ENCODE assay signal across 34 mouse cellular contexts in genomic region chr8:3266686-3267448, GRCm38 (mm10). TPM values are rescaled to one million over a fixed set of nuclear protein-coding genes. Genes with fewer than 3 reads are reported as not detected.
DNase-seq lines count a peak whose midpoint lies in the region; ATAC-seq lines count a peak whose summit lies in the region.
"Had no signal": no experiment of that assay in that cellular context is flagged by ENCODE, and none has a peak within 500 bp of the region (broad histone marks: within the 10 kb centered on the region; RNA-seq: fewer than 3 reads in every experiment).

No protein-coding gene starts in this region.

- no peaks in the 10 kb centered on the region for H3K27me3 ChIP-seq in liver, embryonic 11.5 days (replicated peaks; ENCODE audit: control insufficient read depth, insufficient read depth, low read length)
- no peaks in the 10 kb centered on the region for H3K27me3 ChIP-seq in embryonic facial prominence, embryonic 13.5 days
- no peaks in the 10 kb centered on the region for H3K27me3 ChIP-seq in liver, embryonic 15.5 days
- H3K27me3 ChIP-seq in heart, embryonic 10.5 days (ENCODE audit: insufficient read depth, poor library complexity, severe bottlenecking) = no peaks in the 10 kb centered on the region
- H3K27me3 ChIP-seq in forebrain, embryonic 10.5 days (ENCODE audit: poor library complexity, severe bottlenecking) = no peaks in the 10 kb centered on the region
- H3K27me3 ChIP-seq: embryonic facial prominence, embryonic 15.5 days; forebrain, embryonic 13.5 days; heart, embryonic 13.5 days; hindbrain, embryonic 15.5 days; limb, embryonic 13.5 days; neural tube, embryonic 12.5 days had no signal

- ATAC-seq in liver, embryonic 11.5 days (replicated peaks; ENCODE audit: low FRiP score) = peak; percentile 63
- peak; percentile 26; the same call in 1 of the 2 replicates for ATAC-seq in embryonic facial prominence, embryonic 13.5 days (ENCODE audit: insufficient number of reproducible peaks, insufficient read depth, low FRiP score, low TSS enrichment, low read depth)
- 0 out of 2 replicates have a peak, but pooled peaks have one; percentile 26 for ATAC-seq in liver, embryonic 15.5 days (ENCODE audit: insufficient read depth)
- ATAC-seq: forebrain, embryonic 13.5 days; inflammation-experienced regulatory T-cells, adult 6 months; midbrain, embryonic 16.5 days had no signal

- H3K36me3 ChIP-seq in liver, embryonic 11.5 days (ENCODE audit: control insufficient read depth, insufficient read depth, low read length) = peaks cover 4% of the 10 kb centered on the region; the same call in 1 of the 2 replicates
- peaks cover 5% of the 10 kb centered on the region; the same call in 1 of the 2 replicates for H3K36me3 ChIP-seq in embryonic facial prominence, embryonic 13.5 days
- H3K36me3 ChIP-seq in liver, embryonic 15.5 days (replicated peaks) = peaks cover 6% of the 10 kb centered on the region; the same call in 1 of the 2 replicates
- H3K36me3 ChIP-seq in heart, embryonic 10.5 days = 0 out of 2 replicates have a peak, but pooled peaks cover 2% of the 10 kb centered on the region
- peaks cover 12% of the 10 kb centered on the region for H3K36me3 ChIP-seq in forebrain, embryonic 10.5 days (replicated peaks)
- H3K36me3 ChIP-seq: hindbrain, embryonic 15.5 days; neural tube, embryonic 12.5 days had no signal

- no peak overlapping the region for H3K4me2 ChIP-seq in liver, embryonic 11.5 days
- no peak overlapping the region for H3K4me2 ChIP-seq in embryonic facial prominence, embryonic 13.5 days
- H3K4me2 ChIP-seq in liver, embryonic 15.5 days = no peak overlapping the region
- H3K4me2 ChIP-seq: embryonic facial prominence, embryonic 15.5 days; forebrain, embryonic 13.5 days; heart, embryonic 13.5 days; hindbrain, embryonic 15.5 days; limb, embryonic 13.5 days; neural tube, embryonic 12.5 days had no signal

- no peak overlapping the region for H3K9ac ChIP-seq in liver, embryonic 11.5 days (ENCODE audit: low read depth, low read length)
- H3K9ac ChIP-seq in embryonic facial prominence, embryonic 13.5 days = no peak overlapping the region
- no peak overlapping the region for H3K9ac ChIP-seq in liver, embryonic 15.5 days
- H3K9ac ChIP-seq: embryonic facial prominence, embryonic 15.5 days; forebrain, embryonic 13.5 days; heart, embryonic 13.5 days; hindbrain, embryonic 15.5 days; limb, embryonic 13.5 days; neural tube, embryonic 12.5 days had no signal

- H3K27ac ChIP-seq in liver, embryonic 11.5 days (ENCODE audit: low read depth, low read length) = peak overlapping the region; percentile 14; the same call in 1 of the 2 replicates
- H3K27ac ChIP-seq in embryonic facial prominence, embryonic 13.5 days = no peak overlapping the region
- 0 out of 2 replicates have a peak overlapping the region, but pooled peaks have one; percentile 16 for H3K27ac ChIP-seq in liver, embryonic 15.5 days (replicated peaks)
- no peak overlapping the region for H3K27ac ChIP-seq in heart, embryonic 10.5 days
- no peak overlapping the region for H3K27ac ChIP-seq in forebrain, embryonic 10.5 days
- H3K27ac ChIP-seq: embryonic facial prominence, embryonic 15.5 days; forebrain, embryonic 13.5 days; heart, adult 2 months; heart, embryonic 13.5 days; hindbrain, embryonic 15.5 days; kidney, postnatal 0 days; limb, embryonic 13.5 days; macrophage; midbrain, embryonic 10.5 days; neural tube, embryonic 12.5 days; stomach, postnatal 0 days had no signal

- H3K4me3 ChIP-seq in liver, embryonic 11.5 days (ENCODE audit: low read depth, low read length) = no peak overlapping the region
- no peak overlapping the region for H3K4me3 ChIP-seq in embryonic facial prominence, embryonic 13.5 days
- H3K4me3 ChIP-seq in liver, embryonic 15.5 days (replicated peaks) = no peak overlapping the region
- no peak overlapping the region for H3K4me3 ChIP-seq in heart, embryonic 10.5 days
- no peak overlapping the region for H3K4me3 ChIP-seq in forebrain, embryonic 10.5 days
- H3K4me3 ChIP-seq: embryonic facial prominence, embryonic 15.5 days; forebrain, embryonic 13.5 days; heart, adult 2 months; heart, embryonic 13.5 days; hindbrain, embryonic 15.5 days; limb, embryonic 13.5 days; midbrain, embryonic 10.5 days; myocyte; neural tube, embryonic 12.5 days had no signal

- peaks cover 18% of the 10 kb centered on the region for H3K4me1 ChIP-seq in liver, embryonic 11.5 days (replicated peaks; ENCODE audit: control insufficient read depth, insufficient read depth, low read length)
- no peaks in the 10 kb centered on the region for H3K4me1 ChIP-seq in embryonic facial prominence, embryonic 13.5 days
- peaks cover 32% of the 10 kb centered on the region for H3K4me1 ChIP-seq in liver, embryonic 15.5 days (replicated peaks)
- H3K4me1 ChIP-seq in heart, embryonic 10.5 days = peaks cover 11% of the 10 kb centered on the region; the same call in 1 of the 2 replicates
- no peaks in the 10 kb centered on the region for H3K4me1 ChIP-seq in forebrain, embryonic 10.5 days
- H3K4me1 ChIP-seq: forebrain, embryonic 13.5 days; hindbrain, embryonic 15.5 days; midbrain, embryonic 10.5 days; neural tube, embryonic 12.5 days had no signal

- no peaks in the 10 kb centered on the region for H3K9me3 ChIP-seq in liver, embryonic 11.5 days (ENCODE audit: control insufficient read depth, low read length)
- no peaks in the 10 kb centered on the region for H3K9me3 ChIP-seq in embryonic facial prominence, embryonic 13.5 days
- no peaks in the 10 kb centered on the region for H3K9me3 ChIP-seq in liver, embryonic 15.5 days (replicated peaks)
- H3K9me3 ChIP-seq in heart, embryonic 10.5 days = no peaks in the 10 kb centered on the region
- H3K9me3 ChIP-seq in forebrain, embryonic 10.5 days = peaks cover 8% of the 10 kb centered on the region; the same call in 1 of the 2 replicates
- H3K9me3 ChIP-seq: embryonic facial prominence, embryonic 15.5 days; heart, embryonic 13.5 days; hindbrain, embryonic 15.5 days; limb, embryonic 13.5 days; neural tube, embryonic 12.5 days had no signal

- DNase-seq in liver, embryonic 11.5 days (ENCODE audit: low spot score) = no peak
- no peak for DNase-seq in liver
- DNase-seq in retina, embryonic 14.5 days (ENCODE audit: low spot score) = peak; percentile 73
- no peak for DNase-seq in heart, embryonic 10.5 days (ENCODE audit: low spot score)
- no peak for DNase-seq in forebrain, embryonic 10.5 days (ENCODE audit: extremely low spot score, low spot score)
- no peak for DNase-seq in cerebellum, adult 11 months
- DNase-seq: adrenal gland, adult 2 months; adrenal gland, postnatal 36 days; cerebellum, adult 2 months; cerebellum, postnatal 14 days; gastrocnemius, postnatal 36 days; heart, adult 2 months; heart, postnatal 10 days; kidney, adult 8-10 months; kidney, postnatal 4 days; lung, adult 2 months; lung, postnatal 10 days; thymus, adult 18-20 months; thymus, postnatal 25 days had no signal

- WGBS in liver, embryonic 11.5 days = 59% methylated on average over 6 of the region's 6 CpGs
- 61% methylated on average over 6 of the region's 6 CpGs for WGBS in embryonic facial prominence, embryonic 13.5 days
- WGBS in liver, embryonic 15.5 days (ENCODE audit: insufficient replicate concordance) = 45% methylated on average over 6 of the region's 6 CpGs
- WGBS in heart, embryonic 10.5 days = 76% methylated on average over 6 of the region's 6 CpGs
- 87% methylated on average over 6 of the region's 6 CpGs for WGBS in forebrain, embryonic 10.5 days

RNA-seq across cellular contexts. Expression of gene Insr, which starts 12.6 kb away (rescaled TPM):
- 26.5 and 34.5 TPM in 2 replicates for polyA plus RNA-seq in liver, embryonic 11.5 days (2014; fragmentation: Nextera tagmentation; extraction: Ambion mirVana)
- polyA plus RNA-seq in embryonic facial prominence, embryonic 13.5 days (2015; fragmentation: Nextera tagmentation; extraction: Ambion mirVana) = 41.8 and 43.4 TPM in 2 replicates
- 20.5 and 25.7 TPM in 2 replicates for polyA plus RNA-seq in liver, embryonic 15.5 days (2015; fragmentation: Nextera tagmentation; extraction: Ambion mirVana)
- 34.1 and 34.3 TPM in 2 replicates for polyA plus RNA-seq in heart, embryonic 10.5 days (2016; fragmentation: Nextera tagmentation; extraction: Ambion mirVana)
- 23.2 and 26.4 TPM in 2 replicates for polyA plus RNA-seq in forebrain, embryonic 10.5 days (2016; fragmentation: Nextera tagmentation; extraction: Ambion mirVana)

Comparison
In these comparisons a context has a peak if more than half of its experiments do, and no peak if none do; other contexts are left out.
1. H3K27ac ChIP-seq: peak in liver, embryonic 11.5 days (single experiment) and liver, embryonic 15.5 days (single experiment); none in embryonic facial prominence, embryonic 13.5 days (single experiment), heart, embryonic 10.5 days (single experiment) and forebrain, embryonic 10.5 days (single experiment).
2. Peak in every context shown above with its lines, with median percentiles within 50 percentile points of each other: ATAC-seq.